Mouse (Mus musculus): ENCODE results near the gene Arhgap15.

Gene Arhgap15

GRCm38 (mm10) chr2:44217811-44218210, 469.2 kb downstream of the Arhgap15 start:
- no peak for DNase-seq

GRCm38 (mm10) chr2:44218317-44218716, 469.7 kb downstream of the Arhgap15 start:
- no peak for DNase-seq

GRCm38 (mm10) chr2:44221686-44222085, 473.1 kb downstream of the Arhgap15 start:
- peak; percentile 37 to 70 for DNase-seq

GRCm38 (mm10) chr2:44222176-44222753, 473.6 kb downstream of the Arhgap15 start:
- DNase-seq, result peak; percentile 22 to 47

- DNase-seq, result no peak
Observed at GRCm38 (mm10) chr2:44234856-44235255, 486.2 kb downstream of the Arhgap15 start.

GRCm38 (mm10) chr2:44241657-44242454, 493.2 kb downstream of the Arhgap15 start:
- no peak for DNase-seq

- DNase-seq, result peak; percentile 37 to 58
Observed at GRCm38 (mm10) chr2:44242628-44243255, 494.1 kb downstream of the Arhgap15 start.

- no peak for DNase-seq
Observed at GRCm38 (mm10) chr2:44255343-44255742, 506.7 kb downstream of the Arhgap15 start.

GRCm38 (mm10) chr2:44257946-44258345, 509.3 kb downstream of the Arhgap15 start:
- no peak for DNase-seq

GRCm38 (mm10) chr2:44271455-44272346, 523.1 kb downstream of the Arhgap15 start:
- DNase-seq, result no peak

GRCm38 (mm10) chr2:44272606-44273005, 524.0 kb downstream of the Arhgap15 start:
- DNase-seq, result no peak

- DNase-seq, result no peak
Observed at GRCm38 (mm10) chr2:44274425-44274824, 525.8 kb downstream of the Arhgap15 start.

- DNase-seq, result no peak
Observed at GRCm38 (mm10) chr2:44286181-44286719, 537.6 kb downstream of the Arhgap15 start.

- no peak for DNase-seq
Observed at GRCm38 (mm10) chr2:44299156-44299555, 550.5 kb downstream of the Arhgap15 start.

GRCm38 (mm10) chr2:44299909-44300308, 551.3 kb downstream of the Arhgap15 start:
- no peak for DNase-seq

GRCm38 (mm10) chr2:44300466-44300865, 551.8 kb downstream of the Arhgap15 start:
- no peak for DNase-seq

GRCm38 (mm10) chr2:44304261-44304970, 555.8 kb downstream of the Arhgap15 start:
- peak in 1 of 2 experiments; percentile 44 for DNase-seq

- DNase-seq, result no peak
Observed at GRCm38 (mm10) chr2:44304971-44305808, 556.6 kb downstream of the Arhgap15 start.

GRCm38 (mm10) chr2:44306137-44306536, 557.5 kb downstream of the Arhgap15 start:
- no peak for DNase-seq

- DNase-seq, result no peak
Observed at GRCm38 (mm10) chr2:44309124-44309523, 560.5 kb downstream of the Arhgap15 start.

- DNase-seq, result no peak
Observed at GRCm38 (mm10) chr2:44309556-44309955, 560.9 kb downstream of the Arhgap15 start.
